Mouse (Mus musculus) bone marrow, adult 2 months (tissue): ENCODE measurements around the gene Snapc1.

Source experiments
- CTCF ChIP-seq: fragments of 200-500 bp; IDR thresholded peaks from 2 replicates; pipeline ENCODE4 v1.5.1; 2011; ENCODE audit warnings: low read length, control low read depth; ENCODE audit not compliant: control insufficient read depth, insufficient read depth
- POLR2A ChIP-seq: fragments of 200-500 bp; IDR thresholded peaks from 2 replicates; pipeline ENCODE4 v1.6.1; 2011; ENCODE audit warnings: low read depth, mild to moderate bottlenecking, control low read depth, low read length, borderline replicate concordance; ENCODE audit not compliant: control insufficient read depth

DNA sequence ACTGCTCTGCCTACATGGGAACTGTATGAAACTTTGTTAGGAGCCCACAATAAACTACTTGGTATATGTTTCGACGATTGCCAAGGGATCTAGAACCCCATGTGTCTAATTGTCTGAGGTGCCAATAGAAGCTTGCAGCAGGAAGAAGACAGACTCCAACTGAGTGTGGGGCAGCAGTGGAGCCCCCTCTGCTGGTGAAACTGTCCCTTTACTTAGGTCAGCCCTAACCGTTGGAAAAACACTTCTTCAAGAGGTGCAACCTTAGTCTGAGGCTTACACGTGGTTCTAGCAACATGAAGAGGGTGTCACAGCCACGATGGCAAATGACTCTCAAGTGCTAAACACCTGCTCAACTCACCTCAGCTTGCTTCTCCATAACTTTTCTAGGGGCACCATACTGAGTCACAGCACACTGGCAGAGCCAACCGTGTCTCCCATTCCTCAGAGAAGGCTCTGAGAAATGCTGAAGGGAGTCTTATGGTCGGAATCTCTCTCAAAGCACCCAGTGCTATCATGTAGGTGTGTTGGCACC, 50.5 kb downstream of the Snapc1 start:
- TF ChIP-seq CTCF = peak; percentile 42; the same call in 1 of the 2 replicates
- no peak for TF ChIP-seq POLR2A
